Mouse (Mus musculus) liver, adult (tissue): ENCODE results near the gene Prpf40b.

ENCODE experiments used
- GATA4 ChIP-seq: IDR thresholded peaks from 2 replicates; pipeline ENCODE4 v1.6.1; 2014; ENCODE audit warnings: mild to moderate bottlenecking, low read length; ENCODE audit not compliant: insufficient replicate concordance

Prpf40b gene

DNA sequence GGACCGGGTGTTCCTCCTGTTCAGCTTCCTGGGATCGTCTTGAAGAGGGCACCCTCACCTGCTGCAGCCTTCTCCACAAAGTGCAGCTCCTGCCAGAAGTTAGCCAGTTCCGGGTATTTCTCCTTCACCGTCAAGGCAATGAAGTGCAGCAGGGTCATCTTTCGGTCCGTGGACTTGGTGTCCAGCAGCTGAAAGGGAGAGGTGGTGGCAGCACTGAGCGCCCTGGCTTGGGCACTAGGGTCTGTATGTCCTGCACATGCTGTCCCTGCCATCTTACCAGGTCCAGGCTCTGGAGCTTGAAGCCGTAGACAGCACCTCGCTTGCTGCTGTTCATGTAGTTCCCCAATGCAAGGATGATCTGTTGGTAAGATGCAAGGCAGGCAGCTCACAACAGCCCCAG, 26.1 kb downstream of the Prpf40b start:
- TF ChIP-seq GATA4, result no peak

DNA sequence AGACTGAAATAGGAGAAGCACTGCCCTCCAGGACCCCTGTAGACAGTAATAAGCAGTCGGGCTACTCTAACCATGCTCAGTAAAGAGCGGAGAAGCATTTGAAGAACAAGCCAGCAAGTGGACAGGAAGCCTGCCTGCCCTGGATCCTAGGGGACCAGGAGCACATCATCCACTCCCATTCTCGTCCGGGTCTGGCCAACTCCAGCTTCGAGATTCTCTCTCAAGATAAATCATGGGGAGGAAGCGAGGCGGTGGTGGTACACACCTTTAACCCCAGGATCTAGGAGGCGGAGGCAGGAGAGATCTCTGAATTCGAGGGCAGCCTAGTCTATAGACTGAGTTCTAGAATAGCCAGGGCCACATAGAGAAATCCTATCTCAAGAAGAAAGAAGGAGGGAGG, 29.3 kb downstream of the Prpf40b start:
- no peak for TF ChIP-seq GATA4

DNA sequence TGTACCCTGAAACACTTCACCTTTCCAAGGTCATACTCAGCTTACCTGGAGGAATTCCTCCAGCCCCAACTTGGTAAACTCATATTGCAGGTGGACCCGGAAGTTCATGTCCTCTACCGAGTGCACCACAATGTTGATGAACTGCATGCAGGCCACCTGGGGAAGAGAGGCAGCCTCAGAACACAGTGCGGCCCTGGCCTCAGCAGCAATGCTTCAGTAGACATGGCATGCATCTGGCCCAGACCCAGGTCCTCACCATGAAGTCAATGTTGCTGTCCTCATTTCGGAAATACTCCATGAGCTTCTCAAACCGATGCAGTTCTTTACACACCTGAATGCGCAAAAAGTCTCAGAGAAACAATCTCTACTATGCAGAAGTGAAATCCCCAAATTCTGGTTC, 30.7 kb downstream of the Prpf40b start:
- no peak for TF ChIP-seq GATA4

DNA sequence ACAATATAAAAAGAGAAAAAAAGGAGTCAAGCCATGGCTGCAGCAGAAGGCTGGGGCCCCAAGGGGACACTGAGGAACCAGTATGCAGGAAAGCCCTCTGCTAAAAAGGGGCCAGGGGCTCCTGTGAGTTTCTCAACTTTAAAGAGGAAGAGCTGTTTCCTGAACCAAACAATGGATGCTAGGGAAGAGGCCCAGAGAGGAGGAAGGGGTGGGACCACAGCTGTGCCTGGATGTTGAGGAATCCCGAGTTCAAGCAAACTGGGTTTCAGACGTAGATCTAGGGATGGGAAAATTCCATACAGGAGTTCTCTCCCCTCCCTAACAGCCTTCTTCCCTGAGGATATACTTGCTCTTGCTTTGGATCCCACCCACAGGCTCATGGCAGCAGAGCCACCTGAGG, 31.5 kb downstream of the Prpf40b start:
- TF ChIP-seq GATA4, result no peak

DNA sequence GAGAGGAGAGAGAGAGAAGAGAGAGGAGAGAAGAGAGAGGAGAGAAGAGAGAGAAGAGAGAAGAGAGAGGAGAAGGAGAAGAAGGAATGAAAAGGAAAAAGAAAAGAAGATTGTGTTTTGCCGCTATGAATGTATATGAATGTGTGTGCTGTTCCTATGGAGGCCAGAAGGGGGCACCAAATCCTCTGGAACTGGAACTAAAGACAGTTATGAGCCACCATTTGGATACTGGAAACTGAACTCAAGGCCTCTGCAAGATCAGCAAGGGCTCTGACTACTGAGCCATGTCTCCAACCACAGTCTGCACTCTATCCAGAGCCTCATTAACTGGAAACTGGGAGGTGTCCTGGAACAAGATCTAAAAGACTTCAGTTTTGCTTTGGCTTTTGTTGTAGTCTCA, 32.1 kb downstream of the Prpf40b start:
- TF ChIP-seq GATA4, result no peak

DNA sequence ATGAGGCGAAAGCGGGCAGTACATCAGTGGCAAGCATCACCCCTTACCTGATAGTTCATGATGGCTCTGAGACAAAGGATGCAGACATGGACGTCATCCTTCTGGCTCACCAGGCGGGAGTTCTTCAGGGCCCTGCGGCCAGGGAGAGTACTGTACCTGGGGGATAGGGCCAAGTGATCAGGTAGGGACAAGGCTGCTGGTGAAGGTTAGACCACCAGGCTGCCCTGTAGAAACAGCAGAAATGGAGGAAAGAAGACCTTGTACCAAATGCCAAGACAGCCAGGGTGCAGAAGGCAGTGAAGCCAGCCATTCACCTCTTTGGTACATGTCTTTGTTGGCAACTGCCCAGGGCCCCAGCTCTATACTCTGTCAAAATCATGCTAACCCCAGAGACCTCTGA, 33.1 kb downstream of the Prpf40b start:
- TF ChIP-seq GATA4, result no peak

DNA sequence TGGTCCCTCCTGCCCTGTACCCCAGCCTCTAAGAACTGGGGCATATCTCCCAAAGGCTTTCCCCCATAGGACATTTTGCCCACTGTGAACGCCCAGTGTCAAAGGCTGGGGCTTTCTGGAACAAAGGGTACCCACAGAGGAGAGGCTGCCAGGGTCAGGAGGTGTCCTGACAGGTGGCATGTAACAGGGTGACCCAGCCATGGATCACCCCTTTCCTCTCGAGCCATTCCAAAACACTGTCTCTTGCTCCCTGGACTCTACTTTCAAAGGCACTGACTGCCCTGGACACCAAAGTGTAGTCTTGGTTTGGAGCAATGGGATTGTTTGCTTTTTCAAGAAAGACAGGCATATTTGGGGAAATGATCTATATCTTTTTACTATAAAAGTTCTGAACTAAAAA, 35.4 kb downstream of the Prpf40b start:
- TF ChIP-seq GATA4, result no peak

DNA sequence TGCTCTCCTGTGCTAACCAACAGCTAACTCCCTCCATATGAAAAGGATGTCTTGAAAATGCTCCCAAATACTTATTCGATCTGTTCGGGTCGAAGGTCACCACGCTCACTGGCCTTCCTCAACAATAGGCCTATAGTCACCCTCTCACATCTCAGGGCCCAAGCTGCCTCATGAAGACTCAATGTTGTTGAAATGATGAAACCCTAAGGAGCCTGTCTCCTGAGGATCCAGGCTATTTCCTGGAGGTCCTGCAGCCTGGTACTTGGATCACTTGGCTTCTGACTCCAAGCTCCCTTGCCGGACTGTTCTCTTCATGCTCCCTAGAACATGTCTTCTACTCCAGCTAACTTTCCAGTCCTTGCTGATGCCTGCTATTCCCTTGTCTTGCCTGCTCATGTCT, 36.5 kb downstream of the Prpf40b start:
- no peak for TF ChIP-seq GATA4

DNA sequence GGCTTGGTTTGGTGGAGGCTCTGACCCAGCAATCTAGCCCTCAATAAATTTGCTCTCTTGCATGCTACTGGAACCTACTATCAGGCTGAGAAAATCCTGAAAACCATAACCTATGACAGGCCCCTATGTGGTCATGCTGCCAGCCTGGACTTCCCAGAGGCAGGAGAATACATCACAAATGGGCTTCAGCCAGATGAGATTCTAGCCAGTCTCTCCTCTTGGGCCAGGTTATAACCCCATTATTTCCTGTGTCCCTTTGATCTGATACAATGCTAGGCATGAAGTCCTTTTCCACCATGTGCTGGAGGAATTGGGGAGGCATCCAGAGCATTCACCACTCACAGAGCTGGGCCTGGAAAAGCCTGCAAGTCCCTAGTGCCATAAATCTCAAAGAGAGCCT, 37.2 kb downstream of the Prpf40b start:
- no peak for TF ChIP-seq GATA4

DNA sequence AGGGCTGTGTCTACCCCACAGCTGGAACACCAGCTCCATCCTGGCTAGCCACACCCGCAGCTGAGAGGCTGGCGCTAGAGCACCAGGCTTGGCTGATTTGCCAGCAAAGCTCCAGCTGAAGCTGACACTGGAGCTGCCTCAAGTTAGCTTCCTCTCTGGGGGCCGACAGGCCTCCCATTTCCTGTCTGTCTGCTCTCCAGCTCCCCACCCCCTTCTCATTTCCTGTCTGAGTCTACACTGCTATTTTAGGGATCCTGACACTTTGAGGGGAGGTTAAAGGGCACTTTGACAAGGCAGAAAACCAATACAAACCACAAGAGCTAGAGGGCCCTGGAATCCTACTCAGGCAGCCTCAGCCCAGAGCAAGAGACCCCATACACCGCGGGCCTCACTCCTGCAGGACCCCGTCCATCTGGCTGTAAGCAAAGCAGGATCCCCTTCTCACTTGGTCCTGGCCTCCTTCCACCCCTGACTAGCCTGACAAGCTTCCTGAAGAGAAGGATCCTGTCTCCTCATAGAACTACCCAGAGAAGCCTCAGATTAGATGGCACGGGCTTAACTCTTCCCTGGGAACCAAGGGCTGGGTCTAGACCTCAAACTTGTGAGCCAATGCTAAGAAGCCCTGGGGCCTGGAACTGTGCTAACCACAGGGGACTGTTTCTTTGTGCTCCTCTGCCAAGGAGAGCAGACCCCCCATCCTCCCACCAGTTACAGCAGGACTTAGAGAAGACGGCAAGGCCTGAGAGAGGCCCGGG, 38.2 kb downstream of the Prpf40b start:
- TF ChIP-seq GATA4, result peak; percentile 51; the same call in 1 of the 2 replicates

DNA sequence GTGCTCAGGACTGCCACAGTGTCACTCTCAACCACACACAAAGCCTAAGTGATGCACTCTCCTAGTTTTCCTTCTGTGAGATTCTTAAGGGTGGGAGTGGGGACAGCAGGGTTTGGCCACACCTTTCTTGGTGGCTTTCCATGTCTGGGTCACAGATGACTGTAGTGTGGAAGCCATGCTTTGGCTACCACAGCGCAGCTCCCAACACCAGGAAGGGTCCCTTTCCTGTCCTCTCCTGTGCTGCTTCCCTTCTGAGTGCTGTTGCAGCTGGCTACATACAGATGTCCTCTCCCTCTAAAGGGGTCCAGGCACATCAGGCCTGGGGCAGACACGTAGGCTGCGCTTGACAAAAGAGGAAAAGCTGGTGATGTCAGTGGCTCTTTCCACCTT, 38.8 kb downstream of the Prpf40b start:
- no peak for TF ChIP-seq GATA4

DNA sequence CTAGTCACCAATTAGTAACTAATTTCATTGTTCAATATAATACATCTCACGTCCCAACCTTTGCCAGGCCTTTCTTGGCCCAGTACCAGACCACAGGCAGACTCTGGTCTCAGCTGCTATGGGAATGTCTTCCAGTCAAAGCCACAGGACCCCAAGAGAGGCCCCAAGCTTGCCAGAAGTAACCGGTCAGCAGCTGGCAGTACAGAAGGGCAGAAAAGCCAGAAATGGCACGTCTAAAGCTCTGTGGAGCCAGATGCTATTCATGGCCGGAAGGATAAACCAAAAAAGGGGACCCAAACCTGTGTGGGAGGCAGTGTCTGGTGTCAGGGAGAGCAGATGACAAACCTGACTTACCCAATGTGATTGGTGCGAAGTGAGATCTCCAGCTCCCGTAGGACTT, 39.6 kb downstream of the Prpf40b start:
- TF ChIP-seq GATA4, result no peak

DNA sequence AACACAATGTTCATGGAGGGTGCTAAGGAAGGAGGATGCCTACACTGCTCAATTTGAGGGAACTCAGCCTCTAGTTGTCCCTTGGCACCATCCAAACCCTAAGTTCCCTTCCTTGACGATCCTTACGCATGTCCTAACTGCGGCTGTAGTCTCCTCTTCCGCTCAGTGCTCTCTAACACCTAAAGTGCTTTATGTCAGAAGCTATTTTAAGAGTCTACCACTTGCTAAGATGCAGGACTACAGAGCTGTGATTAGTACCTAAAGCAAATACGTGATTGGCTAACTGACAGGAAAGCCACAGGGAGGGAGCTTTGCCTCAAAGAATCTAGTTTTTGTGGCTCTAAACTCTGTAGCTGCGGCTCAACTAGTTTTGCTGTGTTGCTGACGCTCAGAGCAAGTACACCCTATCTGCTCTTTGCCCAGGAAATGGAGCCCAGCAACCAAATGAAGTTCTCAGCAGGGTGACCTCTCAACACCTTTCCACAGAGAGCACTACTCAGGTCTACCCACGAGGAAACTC, 41.0 kb downstream of the Prpf40b start:
- no peak for TF ChIP-seq GATA4

DNA sequence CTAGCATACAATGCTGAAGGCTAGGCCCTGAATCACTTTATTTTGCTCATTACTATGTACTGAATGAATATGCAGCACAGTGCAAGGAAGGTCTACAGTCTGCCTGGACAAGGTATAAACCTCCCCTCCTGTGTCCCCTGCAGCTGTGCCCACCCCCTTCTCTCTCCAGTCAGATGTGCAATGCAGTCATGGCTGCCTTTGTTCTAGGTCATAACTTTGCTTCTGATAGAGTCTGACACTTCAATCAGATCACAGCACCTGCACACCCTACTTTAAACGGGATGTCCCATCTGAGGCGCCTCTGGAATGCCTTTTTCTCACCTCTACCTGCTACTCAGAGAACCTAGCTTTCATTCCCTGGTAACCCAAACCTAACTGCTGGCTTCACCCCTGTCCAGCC, 44.0 kb downstream of the Prpf40b start:
- TF ChIP-seq GATA4, result no peak

DNA sequence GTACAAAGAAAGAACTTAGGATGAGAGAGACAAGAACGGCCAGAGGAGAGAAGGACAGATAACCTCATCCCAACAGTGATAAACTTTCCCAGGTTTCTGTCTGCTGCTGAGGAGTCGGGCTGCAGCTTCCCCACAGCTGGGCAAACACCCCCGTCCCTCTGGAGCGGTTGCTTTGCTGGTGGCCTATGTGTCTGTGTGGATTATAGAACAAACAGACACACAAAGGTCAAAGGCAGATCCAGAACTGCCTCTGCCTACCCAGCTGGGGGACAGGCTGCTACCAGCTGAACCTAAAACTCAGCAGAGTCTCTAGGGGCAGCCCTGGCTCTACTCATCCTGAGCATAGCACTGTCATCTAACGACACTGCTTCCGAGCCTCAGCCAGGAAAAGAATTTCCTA, 44.8 kb downstream of the Prpf40b start:
- no peak for TF ChIP-seq GATA4

DNA sequence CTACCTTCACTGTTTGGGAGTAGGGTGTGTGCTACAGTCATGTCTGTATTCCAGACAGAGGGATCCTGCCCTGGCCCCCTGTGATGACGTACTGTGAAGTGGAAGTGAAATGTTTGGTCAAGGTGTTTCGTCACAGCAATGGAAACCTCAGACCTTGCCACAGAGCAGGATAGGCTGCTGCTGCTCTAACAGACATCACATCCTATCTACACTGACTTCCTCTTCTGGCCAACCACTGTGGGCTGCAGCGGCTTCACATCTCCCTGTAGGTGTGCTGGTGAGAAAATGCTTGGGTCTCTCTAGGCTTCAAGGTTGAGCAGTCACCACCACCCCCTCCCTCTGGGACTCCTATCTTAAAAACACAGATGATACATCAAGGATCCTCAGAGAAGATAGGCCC, 46.2 kb downstream of the Prpf40b start:
- TF ChIP-seq GATA4, result no peak
